Mouse (Mus musculus) megakaryocyte progenitor cell, adult 5-6 weeks (primary cell): ENCODE data around the gene Rps29. TPM values are rescaled to one million over a fixed set of nuclear protein-coding genes. Genes with fewer than 3 reads are reported as not detected.

Experiments used
- ATAC-seq: replicated peaks from 2 replicates; pipeline ENCODE4 v1.8.0; 2016; ENCODE audit warnings: mild to moderate bottlenecking, moderate TSS enrichment, inconsistent platforms; ENCODE audit not compliant: poor library complexity
- total RNA-seq, 2 experiments: library from RNA; stranded (forward) in 1 of 2; stranded (reverse) in 1 of 2; fragments of 157-497, 149-512 nt in 1 of 2; fragments of 200-1000 nt in 1 of 2; gene quantifications; 2 replicates each; pipeline versions ENCODE4 v1.2.3 to v1.2.4; 2015 to 2017

Rps29 gene
- total RNA-seq (2015): 2,352 and 2,382 TPM in 2 replicates
- total RNA-seq (2017): 2,189 and 3,108 TPM in 2 replicates

GRCm38 (mm10) chr12:69158765-69159577, at the start of gene Rps29:
Rps29 (minus strand) TSS chr12:69159186.
- peak; percentile 88 for ATAC-seq

GRCm38 (mm10) chr12:69208520-69208919, 49.5 kb upstream of the Rps29 start:
- ATAC-seq: no peak

GRCm38 (mm10) chr12:69207926-69208325, 48.9 kb upstream of the Rps29 start:
- ATAC-seq: no peak

- ATAC-seq: no peak
Observed at GRCm38 (mm10) chr12:69207396-69207795, 48.4 kb upstream of the Rps29 start.

- no peak for ATAC-seq
Observed at GRCm38 (mm10) chr12:69204052-69204833, 45.3 kb upstream of the Rps29 start, which contains the start of gene Gm49384. Gm49384 (minus strand) TSS chr12:69204267.

GRCm38 (mm10) chr12:69198985-69199384, 40.0 kb upstream of the Rps29 start:
- ATAC-seq: no peak

GRCm38 (mm10) chr12:69198164-69198535, 39.2 kb upstream of the Rps29 start, which contains the start of gene Dnaaf2:
Dnaaf2 (minus strand) TSS chr12:69198429.
- peak; percentile 35 for ATAC-seq

- peak; percentile 67 for ATAC-seq
Observed at GRCm38 (mm10) chr12:69197378-69198163, 38.6 kb upstream of the Rps29 start.

GRCm38 (mm10) chr12:69196444-69197377, 37.7 kb upstream of the Rps29 start, which contains the start of gene Gm49383:
Gm49383 (minus strand) TSS chr12:69197104.
- peak; percentile 71 for ATAC-seq

- ATAC-seq: no peak
Observed at GRCm38 (mm10) chr12:69192637-69193036, 33.7 kb upstream of the Rps29 start.

GRCm38 (mm10) chr12:69191396-69191795, 32.4 kb upstream of the Rps29 start:
- ATAC-seq: no peak

GRCm38 (mm10) chr12:69190522-69190921, 31.5 kb upstream of the Rps29 start:
- ATAC-seq: peak; percentile 83

GRCm38 (mm10) chr12:69190074-69190473, 31.1 kb upstream of the Rps29 start:
- ATAC-seq: no peak

- no peak for ATAC-seq
Observed at GRCm38 (mm10) chr12:69186811-69187471, 28.0 kb upstream of the Rps29 start.

- no peak for ATAC-seq
Observed at GRCm38 (mm10) chr12:69185371-69185770, 26.4 kb upstream of the Rps29 start.

- ATAC-seq: peak; percentile 33
Observed at GRCm38 (mm10) chr12:69184342-69185295, 25.6 kb upstream of the Rps29 start.

GRCm38 (mm10) chr12:69183583-69184308, 24.8 kb upstream of the Rps29 start, which contains the start of the genes Rpl36al and Mgat2:
Rpl36al (minus strand) TSS chr12:69184083.
Mgat2 (plus strand) TSS chr12:69184157.
- peak; percentile 87 for ATAC-seq
